Mouse (Mus musculus): Measurements from ENCODE around the gene Tdrkh. TPM values are rescaled to one million over a fixed set of nuclear protein-coding genes. Genes with fewer than 3 reads are reported as not detected.

Gene Tdrkh
- polyA plus RNA-seq (2012; rRNA removed; ENCODE audit: low replicate concordance) = 0.25 and 1.6 TPM in 2 replicates

DNA sequence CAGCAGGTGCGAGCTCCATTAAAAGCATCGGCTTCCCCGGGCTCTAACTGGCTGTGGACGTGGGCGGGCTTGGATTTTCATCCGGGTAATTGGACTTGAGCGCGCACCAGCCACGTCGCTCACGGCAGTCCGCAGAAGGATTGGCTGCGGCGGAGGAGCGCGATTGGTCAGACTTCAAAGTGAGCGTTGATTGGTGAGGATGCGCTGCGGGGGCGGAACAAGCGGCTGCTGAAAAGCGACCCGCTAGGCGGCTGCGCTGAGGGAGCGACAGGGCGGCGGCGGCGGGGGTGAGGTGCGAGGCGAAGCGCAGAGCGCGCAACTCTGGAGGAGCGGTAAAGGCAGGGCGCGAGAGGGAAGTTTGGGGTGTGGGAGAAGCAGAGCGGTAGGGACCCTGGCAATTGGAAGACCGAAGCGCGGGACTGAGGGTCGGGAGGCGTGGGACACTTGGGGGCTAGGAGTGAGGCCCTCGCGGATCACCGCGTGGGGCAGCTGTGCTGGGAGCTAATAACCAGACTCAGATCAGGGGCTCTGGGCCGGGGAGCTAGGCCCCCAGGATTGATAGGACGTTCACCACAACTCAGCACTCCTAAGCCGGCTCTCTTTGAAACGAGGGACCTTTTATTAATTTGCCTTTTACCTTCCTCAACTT lies at the start of gene Tdrkh:
TSS of gene Tdrkh (plus strand) at position 243 of the 649 bp plus-strand sequence.

DNA sequence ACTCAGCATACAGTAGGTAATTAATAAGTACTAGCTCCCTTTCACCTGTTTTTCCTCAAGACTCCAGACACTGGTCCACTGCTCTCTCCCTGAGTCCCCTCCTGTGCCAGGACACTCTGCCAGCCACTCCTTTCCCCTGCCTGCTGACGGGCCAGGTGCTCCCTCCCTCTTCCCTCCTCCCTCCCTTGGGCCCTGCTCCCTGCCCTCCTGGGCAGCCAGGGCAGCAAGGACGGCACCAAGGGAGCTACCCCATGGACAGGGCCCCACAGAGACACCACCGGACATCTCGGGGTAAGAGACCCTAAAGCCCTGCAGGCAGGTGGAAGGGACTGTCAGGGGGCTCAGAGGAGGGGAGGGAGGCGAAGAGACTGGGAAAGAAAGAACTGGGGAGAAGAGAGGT lies 40.4 kb upstream of the Tdrkh start, which contains the start of gene Rorc:
TSS of gene Rorc (plus strand) at position 154 of the 400 bp plus-strand sequence.

DNA sequence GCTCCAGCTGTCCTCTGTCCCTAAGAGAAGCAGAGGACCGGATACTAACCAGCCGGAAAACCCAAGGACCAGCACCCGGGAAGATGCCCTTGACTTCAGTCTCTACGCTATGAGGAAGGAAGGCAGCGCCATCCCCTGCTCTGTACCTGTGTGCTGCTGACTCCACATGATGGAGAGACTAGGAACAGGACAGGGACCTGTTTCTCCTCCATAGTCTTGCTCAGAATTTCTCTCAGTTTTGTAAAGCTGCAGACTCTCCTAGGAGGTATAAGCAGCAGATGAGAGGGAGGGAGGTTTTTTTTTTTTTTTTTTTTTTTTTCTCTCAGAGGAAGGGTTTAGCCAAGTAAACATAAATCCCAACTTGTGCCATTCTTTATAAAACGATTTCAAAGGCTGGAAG lies 14.9 kb upstream of the Tdrkh start, which contains the start of gene Lingo4:
TSS of gene Lingo4 (plus strand) at position 301 of the 400 bp plus-strand sequence.

DNA sequence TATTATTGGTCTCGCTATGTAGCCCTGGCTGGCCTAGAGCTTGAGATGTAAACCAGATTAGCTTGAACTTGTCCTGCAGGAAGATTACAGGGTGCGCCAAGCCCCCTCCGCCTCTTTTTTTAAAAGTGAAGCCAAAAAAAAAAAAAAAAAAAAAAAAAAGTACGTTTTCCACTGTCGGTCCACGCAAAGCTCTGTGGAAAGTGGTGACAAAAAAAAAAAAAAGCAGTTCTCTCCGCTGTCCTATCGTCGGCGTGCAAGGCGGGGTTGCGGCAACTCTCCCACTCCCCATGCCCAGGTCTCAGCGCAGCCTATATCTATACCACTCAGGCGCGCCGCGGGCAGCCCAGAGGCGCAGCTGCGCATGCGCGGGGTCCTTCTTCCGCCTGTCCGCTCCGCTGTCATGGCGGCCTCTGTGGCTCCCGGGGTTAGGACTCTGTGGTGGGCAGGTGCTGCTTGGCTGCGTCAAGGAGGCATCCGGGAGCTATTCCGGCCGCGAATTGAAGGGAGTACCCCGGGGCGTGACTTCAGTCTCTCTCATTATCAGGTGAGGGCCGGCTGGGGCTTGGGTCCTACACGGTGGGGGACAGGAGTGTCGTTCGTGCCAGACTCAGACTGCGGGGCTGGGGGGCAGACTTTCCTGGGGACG lies 30.0 kb downstream of the Tdrkh start, which contains the start of gene Mrpl9:
TSS of gene Mrpl9 (plus strand) at position 368 of the 646 bp plus-strand sequence.

DNA sequence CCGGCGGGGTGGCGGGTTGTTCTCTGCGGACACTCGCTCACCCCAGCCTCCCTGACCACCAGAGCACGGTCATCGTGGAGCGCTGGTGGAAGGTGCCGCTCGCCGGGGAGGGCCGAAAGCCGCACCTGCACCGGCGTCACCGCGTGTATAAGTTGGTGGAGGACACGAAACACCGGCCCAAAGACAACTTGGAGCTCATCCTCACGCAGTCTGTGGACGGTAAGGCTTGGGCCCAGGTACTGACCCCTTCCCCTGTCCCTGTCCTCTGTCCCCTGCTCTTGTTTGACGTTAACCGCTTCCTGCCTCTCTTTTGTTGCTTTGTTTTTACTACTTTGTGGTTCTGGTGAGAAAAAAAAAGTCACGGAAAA lies 30.5 kb downstream of the Tdrkh start, which contains the start of gene Oaz3:
TSS of gene Oaz3 (minus strand) at position 319 of the 368 bp plus-strand sequence.

DNA sequence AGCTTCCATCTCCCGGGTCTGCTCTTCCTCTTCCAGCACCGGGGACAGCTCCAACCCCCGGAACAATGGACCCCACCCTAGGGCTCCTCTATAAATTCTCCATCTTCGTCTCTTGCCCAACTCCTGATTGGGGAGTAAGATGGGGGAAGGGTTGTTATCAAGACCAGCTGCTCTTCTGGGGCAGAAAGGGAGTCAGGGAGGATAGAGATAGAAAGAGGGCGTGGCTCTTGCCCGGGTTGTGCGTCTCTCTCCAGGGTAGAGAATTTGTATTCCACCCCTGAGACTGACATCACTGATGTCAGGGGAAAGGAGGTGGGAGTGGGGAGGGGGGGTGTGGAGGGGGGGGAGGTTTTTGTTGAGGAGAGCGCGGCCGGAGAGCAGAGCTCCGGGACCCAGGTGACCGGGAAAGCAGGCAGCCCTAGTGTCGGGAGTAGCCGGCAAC lies 64.9 kb downstream of the Tdrkh start, which contains the start of gene Celf3:
TSS of gene Celf3 (plus strand) at position 315 of the 442 bp plus-strand sequence.

DNA sequence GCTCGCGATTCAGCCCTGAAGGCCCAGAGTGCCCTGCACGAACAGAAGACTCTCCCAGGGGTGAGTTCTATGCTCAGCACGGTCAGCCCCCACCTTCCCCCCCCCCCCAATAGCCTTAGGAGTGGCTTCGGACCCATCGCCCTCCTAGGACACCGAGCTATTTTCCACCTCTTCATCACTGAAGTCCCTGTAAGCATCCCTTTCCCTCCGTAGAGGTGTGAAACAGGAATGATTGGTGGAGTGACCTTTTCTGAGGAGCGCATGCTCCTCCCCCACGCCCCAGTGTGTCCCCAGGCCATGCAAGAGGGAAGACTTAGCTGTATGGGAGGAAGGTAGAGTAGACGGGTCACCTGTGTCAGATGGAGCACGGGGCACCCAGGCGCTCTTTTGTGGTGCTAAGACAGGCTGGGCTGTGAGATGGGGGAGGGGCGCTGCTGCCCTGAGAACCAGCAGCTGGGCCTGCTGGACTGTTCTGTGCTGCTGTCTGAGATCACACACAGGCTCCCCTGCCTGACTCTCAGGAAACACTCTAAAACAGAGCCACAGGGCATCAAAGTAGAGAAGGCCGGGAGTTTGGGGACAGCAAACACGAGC lies 67.3 kb downstream of the Tdrkh start, which contains the start of gene Riiad1:
TSS of gene Riiad1 (minus strand) at position 51 of the 594 bp plus-strand sequence.

Other genes with a start within 250 kb of the Tdrkh start
- not detected in 2 replicates for gene Gm10696, start 235.1 kb upstream of the Tdrkh start, polyA plus RNA-seq (2012; rRNA removed; ENCODE audit: low replicate concordance)
- not detected in 2 replicates for gene Gm5286, start 216.6 kb upstream of the Tdrkh start, polyA plus RNA-seq (2012; rRNA removed; ENCODE audit: low replicate concordance)
- not detected in 2 replicates for gene Gm4778, start 149.2 kb upstream of the Tdrkh start, polyA plus RNA-seq (2012; rRNA removed; ENCODE audit: low replicate concordance)
- 0.80 and 2.6 TPM in 2 replicates for gene Them4, start 103.2 kb upstream of the Tdrkh start, polyA plus RNA-seq (2012; rRNA removed; ENCODE audit: low replicate concordance)
- gene Them5, start 71.2 kb upstream of the Tdrkh start, polyA plus RNA-seq (2012; rRNA removed; ENCODE audit: low replicate concordance) = 0.13 and 1.8 TPM in 2 replicates
- gene C2cd4d, start 50.8 kb upstream of the Tdrkh start, polyA plus RNA-seq (2012; rRNA removed; ENCODE audit: low replicate concordance) = 1.1 and 4.3 TPM in 2 replicates
- gene Rorc, start 40.5 kb upstream of the Tdrkh start, polyA plus RNA-seq (2012; rRNA removed; ENCODE audit: low replicate concordance) = 20.3 and 32.9 TPM in 2 replicates
- gene Lingo4, start 14.8 kb upstream of the Tdrkh start, polyA plus RNA-seq (2012; rRNA removed; ENCODE audit: low replicate concordance) = 0.53 and 1.1 TPM in 2 replicates
- 23.7 and 27.7 TPM in 2 replicates for gene Mrpl9, start 30.0 kb downstream of the Tdrkh start, polyA plus RNA-seq (2012; rRNA removed; ENCODE audit: low replicate concordance)
- gene Oaz3, start 30.6 kb downstream of the Tdrkh start, polyA plus RNA-seq (2012; rRNA removed; ENCODE audit: low replicate concordance) = not detected in 2 replicates
- gene Celf3, start 65.0 kb downstream of the Tdrkh start, polyA plus RNA-seq (2012; rRNA removed; ENCODE audit: low replicate concordance) = 0.04 and 0.27 TPM in 2 replicates
- 0.45 TPM in 1 of 2 replicates, not detected in the other for gene Riiad1, start 67.1 kb downstream of the Tdrkh start, polyA plus RNA-seq (2012; rRNA removed; ENCODE audit: low replicate concordance)
- 6.6 and 12.5 TPM in 2 replicates for gene Snx27, start 169.4 kb downstream of the Tdrkh start, polyA plus RNA-seq (2012; rRNA removed; ENCODE audit: low replicate concordance)
- not detected in 2 replicates for gene Gm10972, start 229.8 kb downstream of the Tdrkh start, polyA plus RNA-seq (2012; rRNA removed; ENCODE audit: low replicate concordance)
- 5.7 and 10.6 TPM in 2 replicates for gene Tuft1, start 245.6 kb downstream of the Tdrkh start, polyA plus RNA-seq (2012; rRNA removed; ENCODE audit: low replicate concordance)